Mouse (Mus musculus) heart, postnatal 0 days (tissue): ENCODE results near the gene Defb45. TPM values are rescaled to one million over a fixed set of nuclear protein-coding genes. Genes with fewer than 3 reads are reported as not detected.

Experiments
- ATAC-seq: fragments of 200-750 bp; cut with Nextera tagmentation; 2 replicates; pipeline ENCODE4 v1.8.0; 2017; ENCODE audit warnings: low read depth, moderate number of reproducible peaks, moderate library complexity; ENCODE audit not compliant: insufficient read depth
- DNase-seq: peaks from one replicate; pipeline ENCODE4 v3.0.0-alpha.2; 2016; ENCODE audit warnings: low spot score
- H3K27ac ChIP-seq: fragments of 300-500 bp; sonication (generic); 2 replicates; pipeline ENCODE4 v1.5.1; 2014; ENCODE audit warnings: low read depth, mild to moderate bottlenecking
- H3K27me3 ChIP-seq: fragments of 300-500 bp; sonication (generic); 2 replicates; pipeline ENCODE4 v1.6.1; 2014; ENCODE audit warnings: low read length, mixed read lengths; ENCODE audit not compliant: control insufficient read depth, insufficient read depth
- H3K36me3 ChIP-seq: fragments of 300-500 bp; sonication (generic); replicated peaks from 2 replicates; pipeline ENCODE4 v1.6.1; 2014; ENCODE audit warnings: low read length, mixed read lengths; ENCODE audit not compliant: control insufficient read depth, insufficient read depth
- H3K4me1 ChIP-seq: fragments of 300-500 bp; sonication (generic); 2 replicates; pipeline ENCODE4 v1.6.1; 2014; ENCODE audit warnings: antibody characterized with exemption; ENCODE audit not compliant: control insufficient read depth, insufficient read depth
- H3K4me2 ChIP-seq: fragments of 300-500 bp; sonication (generic); 2 replicates; pipeline ENCODE4 v1.6.1; 2014; ENCODE audit warnings: low read depth, mild to moderate bottlenecking, low read length, moderate library complexity
- H3K4me3 ChIP-seq: fragments of 300-500 bp; sonication (generic); 2 replicates; pipeline ENCODE4 v1.5.1; 2014; ENCODE audit warnings: low read depth, low read length
- H3K9ac ChIP-seq: fragments of 300-500 bp; sonication (generic); replicated peaks from 2 replicates; pipeline ENCODE4 v1.6.1; 2014; ENCODE audit warnings: low read depth, low read length, mixed read lengths
- H3K9me3 ChIP-seq: fragments of 300-500 bp; sonication (generic); replicated peaks from 2 replicates; pipeline ENCODE4 v1.6.1; 2016; ENCODE audit warnings: low read length; ENCODE audit not compliant: control insufficient read depth
- CTCF ChIP-seq: IDR thresholded peaks from 2 replicates; pipeline ENCODE4 v1.5.1; 2016; ENCODE audit warnings: antibody characterized with exemption, control low read depth, low read depth
- EP300 ChIP-seq: IDR thresholded peaks from 2 replicates; pipeline ENCODE4 v1.6.1; 2016; ENCODE audit warnings: antibody characterized with exemption, low read depth
- WGBS: fragments of 180-500 bp; shearing (Covaris S2); extraction: QIAGEN DNeasy Blood & Tissue Kit; methylation state at CpG from one replicate; pipeline ENCODE4 v1.1.7; 2014; 5-methylcytosine and 5-hydroxymethylcytosine counted together
- polyA plus RNA-seq: library from polyadenylated mRNA; unstranded; fragments of >200 nt; fragmentation: Nextera tagmentation; extraction: Ambion mirVana; gene quantifications from 2 replicates; pipeline ENCODE4 v1.2.1, GENCODE M21; 2015
- total RNA-seq: library from RNA; depleted of rRNA; stranded (reverse); fragments of >200 nt; gene quantifications from 2 replicates; pipeline ENCODE4 v1.2.3, GENCODE M21; 2014; ENCODE audit warnings: low replicate concordance

The Defb45 gene
- total and polyA plus RNA-seq, 2 experiments from 2014 or later = not detected

DNA sequence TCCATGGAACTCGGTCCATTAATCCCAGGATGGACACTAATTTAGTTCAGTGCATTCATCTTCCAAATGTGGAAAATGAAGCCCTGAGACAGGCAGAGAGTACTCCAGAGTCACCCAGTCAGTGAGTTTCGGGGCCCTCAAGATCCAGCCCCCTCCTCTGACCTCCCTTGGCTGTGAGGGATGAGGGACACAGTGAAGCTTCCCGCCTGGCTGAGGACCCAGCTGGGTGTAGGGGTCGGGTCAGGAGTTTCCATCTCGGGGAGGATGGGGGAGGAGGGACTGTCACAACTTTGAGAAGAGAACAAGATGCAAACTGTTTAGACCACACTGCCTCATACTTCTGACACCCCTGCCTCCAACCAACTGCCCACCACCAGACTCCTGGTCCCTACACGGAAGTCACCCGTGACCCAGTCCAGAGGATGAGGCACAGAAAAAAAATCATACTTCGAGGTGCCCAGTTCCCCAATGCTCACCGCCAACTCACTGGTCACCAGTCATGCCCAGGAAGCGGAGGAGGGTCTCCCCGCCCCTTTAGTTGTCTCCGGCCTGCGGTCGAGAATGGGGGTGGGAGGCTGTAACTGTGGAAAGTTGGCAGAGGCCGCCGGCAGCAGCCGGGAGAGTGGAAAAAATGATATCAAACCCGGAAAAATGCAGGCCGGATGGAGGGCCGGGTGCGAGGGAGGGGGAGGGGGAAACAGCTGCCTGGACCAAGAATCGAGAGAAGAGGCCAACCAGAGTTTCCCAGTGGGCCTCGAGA, 37.2 kb upstream of the Defb45 start:
- Histone ChIP-seq H3K9ac (no peak overlapping the region), H3K36me3 (no peaks in the 10 kb centered on the region), H3K9me3 (no peaks in the 10 kb centered on the region), H3K4me3 (no peak overlapping the region), H3K27me3 (0 out of 2 replicates have a peak, but pooled peaks cover 5% of the 10 kb centered on the region), H3K27ac (peak overlapping the region; percentile 65), H3K4me1 (peaks cover 16% of the 10 kb centered on the region; the same call in 1 of the 2 replicates), H3K4me2 (no peak overlapping the region)
- ATAC-seq = peak; percentile 59
- TF ChIP-seq EP300 = peak; percentile 92
- TF ChIP-seq CTCF = no peak
- 41% methylated on average over 23 of the region's 23 CpGs for WGBS
- DNase-seq = peak; percentile 77

DNA sequence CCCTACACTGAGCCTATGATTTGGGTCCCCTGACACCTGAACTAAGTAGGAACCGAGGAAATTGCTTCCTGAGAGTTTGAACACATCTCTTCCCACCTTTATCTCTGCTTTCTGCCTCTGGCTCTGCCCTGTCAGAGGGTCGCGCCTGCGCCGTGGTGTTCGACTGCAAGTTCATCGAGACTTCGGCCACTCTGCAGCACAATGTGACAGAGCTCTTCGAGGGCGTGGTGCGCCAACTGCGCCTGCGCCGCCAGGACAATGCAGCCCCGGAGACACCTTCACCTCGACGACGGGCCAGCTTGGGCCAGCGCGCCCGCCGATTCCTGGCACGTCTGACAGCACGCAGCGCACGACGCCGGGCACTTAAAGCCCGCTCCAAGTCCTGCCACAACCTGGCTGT, 35.1 kb upstream of the Defb45 start:
- ATAC-seq (no peak), DNase-seq (no peak)
- Histone ChIP-seq H3K36me3 (no peaks in the 10 kb centered on the region), H3K27me3 (0 out of 2 replicates have a peak, but pooled peaks cover 8% of the 10 kb centered on the region), H3K9me3 (no peaks in the 10 kb centered on the region), H3K4me2 (no peak overlapping the region), H3K4me3 (no peak overlapping the region), H3K9ac (no peak overlapping the region), H3K4me1 (peaks cover 16% of the 10 kb centered on the region; the same call in 1 of the 2 replicates), H3K27ac (no peak overlapping the region)
- WGBS = 63% methylated on average over 29 of the region's 29 CpGs
- TF ChIP-seq CTCF (no peak), EP300 (no peak)

DNA sequence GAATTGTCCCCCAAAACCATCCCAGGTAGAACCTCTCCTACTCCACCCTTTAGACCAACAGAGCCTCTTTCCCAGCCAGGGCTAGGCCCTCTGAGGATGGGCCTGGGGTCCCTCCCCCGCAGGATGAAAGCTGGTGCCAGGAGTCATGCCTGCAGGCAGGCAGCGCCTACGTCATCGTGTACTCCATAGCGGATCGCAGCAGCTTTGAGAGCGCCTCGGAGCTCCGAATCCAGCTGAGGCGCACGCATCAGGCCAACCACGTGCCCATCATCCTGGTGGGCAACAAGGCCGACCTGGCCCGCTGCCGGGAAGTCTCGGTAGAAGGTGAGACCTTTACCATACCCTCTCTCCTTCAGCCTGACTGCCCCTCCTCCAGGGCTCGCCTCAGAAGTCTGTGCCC, 34.1 kb upstream of the Defb45 start:
- peak overlapping the region; percentile 32 for H3K4me2 ChIP-seq
- H3K9me3 ChIP-seq = no peaks in the 10 kb centered on the region
- no peak overlapping the region for H3K4me3 ChIP-seq
- no peak overlapping the region for H3K9ac ChIP-seq
- no peak for ATAC-seq
- no peak for DNase-seq
- peak overlapping the region; percentile 40 for H3K27ac ChIP-seq
- peaks cover 9% of the 10 kb centered on the region; the same call in 1 of the 2 replicates for H3K4me1 ChIP-seq
- TF ChIP-seq CTCF (no peak), EP300 (no peak)
- H3K36me3 ChIP-seq = no peaks in the 10 kb centered on the region
- WGBS = 29% methylated on average over 17 of the region's 17 CpGs
- H3K27me3 ChIP-seq = peaks cover 17% of the 10 kb centered on the region; the same call in 1 of the 2 replicates

DNA sequence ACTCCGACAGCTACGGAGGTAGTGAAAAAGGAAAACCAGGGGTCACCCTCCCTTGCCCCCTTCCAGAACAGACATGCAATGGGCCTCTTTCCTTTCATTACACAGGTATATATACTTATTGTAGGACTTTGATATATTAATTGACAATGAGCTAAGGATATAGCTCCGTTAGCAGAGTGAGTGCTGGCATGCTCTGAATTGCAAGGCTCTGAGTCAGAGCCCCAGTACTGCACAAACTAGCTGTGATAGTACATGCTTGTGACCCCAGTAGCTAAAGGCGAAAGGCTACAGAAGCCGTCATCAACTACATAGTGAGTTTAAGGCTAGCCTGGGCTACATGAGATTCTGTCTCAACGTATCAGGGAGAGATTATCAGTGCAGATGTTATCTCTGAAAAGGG, 30.7 kb upstream of the Defb45 start:
- peaks cover 37% of the 10 kb centered on the region for H3K27me3 ChIP-seq
- ATAC-seq (no peak), DNase-seq (no peak)
- no peak overlapping the region for H3K27ac ChIP-seq
- TF ChIP-seq CTCF (no peak), EP300 (no peak)
- 0 out of 2 replicates have a peak overlapping the region, but pooled peaks have one; percentile 8 for H3K4me2 ChIP-seq
- H3K4me3 ChIP-seq = no peak overlapping the region
- H3K36me3 ChIP-seq = no peaks in the 10 kb centered on the region
- H3K4me1 ChIP-seq = peaks cover 12% of the 10 kb centered on the region; the same call in 1 of the 2 replicates
- no peaks in the 10 kb centered on the region for H3K9me3 ChIP-seq
- H3K9ac ChIP-seq = no peak overlapping the region
- 68% methylated on average over 6 of the region's 6 CpGs for WGBS

DNA sequence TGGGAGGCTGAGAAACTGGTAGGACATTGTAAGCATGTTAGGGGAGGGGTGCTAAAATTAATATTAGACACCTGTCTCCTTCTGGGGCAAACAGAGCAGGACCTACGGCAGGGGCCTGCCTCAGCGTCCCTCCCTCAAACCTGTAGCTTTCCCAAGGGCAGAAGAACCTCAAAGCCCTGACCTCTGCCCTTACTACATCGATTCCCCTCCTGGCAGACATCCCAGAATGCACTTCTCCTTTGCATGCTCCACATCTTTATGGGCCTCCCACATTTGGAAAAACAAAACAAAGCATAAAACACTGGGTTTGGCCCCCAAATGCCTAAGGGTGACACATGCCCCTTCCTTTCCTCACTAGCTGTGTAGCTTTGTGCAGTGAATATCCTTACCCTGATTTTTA, 30.0 kb upstream of the Defb45 start:
- peak overlapping the region; percentile 67 for H3K4me2 ChIP-seq
- WGBS = 60% methylated on average over 3 of the region's 3 CpGs
- no peaks in the 10 kb centered on the region for H3K9me3 ChIP-seq
- ATAC-seq (no peak), DNase-seq (no peak)
- H3K36me3 ChIP-seq = no peaks in the 10 kb centered on the region
- H3K27me3 ChIP-seq = peaks cover 41% of the 10 kb centered on the region
- no peak for TF ChIP-seq EP300
- TF ChIP-seq CTCF = no peak
- H3K27ac ChIP-seq = no peak overlapping the region
- H3K4me3 ChIP-seq = no peak overlapping the region
- H3K9ac ChIP-seq = no peak overlapping the region
- peaks cover 12% of the 10 kb centered on the region; the same call in 1 of the 2 replicates for H3K4me1 ChIP-seq
